In the genomic region with DNA sequence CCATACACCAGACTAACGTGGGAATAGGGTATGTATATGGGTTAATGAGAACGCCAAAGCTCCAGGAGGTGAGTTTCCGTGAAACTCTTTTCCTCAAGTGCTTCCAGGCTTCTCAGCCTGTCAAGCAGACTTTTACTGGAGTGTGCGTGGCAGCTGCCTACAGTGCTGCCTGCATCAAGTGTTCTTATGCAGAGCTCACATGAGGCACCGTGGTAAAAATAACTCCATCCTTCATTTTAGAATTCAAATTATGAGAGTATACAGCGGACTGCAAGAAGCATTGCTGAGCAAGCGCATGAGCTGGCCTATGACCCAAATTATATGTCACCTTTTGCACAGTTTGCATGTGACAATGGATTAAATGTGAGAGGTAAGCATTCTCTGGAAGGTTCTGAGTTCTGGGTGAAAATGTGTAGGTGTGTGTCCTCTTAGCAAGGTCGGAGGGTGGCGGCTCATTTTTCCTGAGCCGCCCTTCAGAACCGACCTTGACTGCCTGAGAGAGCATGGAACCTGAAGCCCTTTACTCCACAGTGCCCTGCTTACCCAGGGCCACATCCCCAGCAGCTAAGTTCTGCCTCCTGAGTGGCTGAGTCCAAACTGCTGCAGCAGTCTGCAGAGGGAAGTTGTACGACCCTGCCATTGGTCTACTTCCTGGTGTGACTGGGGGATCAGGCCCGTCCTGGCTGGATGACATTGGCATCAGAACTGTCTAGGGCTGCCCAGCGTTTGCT, we compare ENCODE assay signal across 12 mouse cellular contexts. TPM values are rescaled to one million over a fixed set of nuclear protein-coding genes. Genes with fewer than 3 reads are reported as not detected.
A peak's percentile ranks its signal among the peaks of the same experiment; 100 is the strongest.
DNase-seq lines count a peak whose midpoint lies in the region; ATAC-seq and TF ChIP-seq lines count a peak whose summit lies in the region.
"Had no signal": no experiment of that assay in that cellular context is flagged by ENCODE, and none has a peak within 500 bp of the region (broad histone marks: within the 10 kb centered on the region; RNA-seq: fewer than 3 reads in every experiment).

No protein-coding gene starts in this region.

- peaks cover 24% of the 10 kb centered on the region; the same call in 1 of the 2 replicates for H3K36me3 ChIP-seq in ES-E14 (ENCODE audit: control insufficient read depth, insufficient read depth, low read length, poor library complexity, severe bottlenecking)

- no peak for ATAC-seq in megakaryocyte, adult 5-6 weeks (ENCODE audit: poor library complexity, severe bottlenecking)
- ATAC-seq: forebrain, embryonic 13.5 days had no signal

- H3K27ac ChIP-seq in ES-E14 (ENCODE audit: insufficient read depth, low read depth, low read length, poor library complexity, severe bottlenecking): peak overlapping the region; percentile 51
- H3K27ac ChIP-seq in brown adipose tissue, adult 24 weeks (replicated peaks; ENCODE audit: low read depth, low read length): peak overlapping the region; percentile 81
- H3K27ac ChIP-seq: forebrain, embryonic 13.5 days; liver, embryonic 15.5 days had no signal

- in situ Hi-C loops in ES-E14 (cut with MboI; ENCODE audit: low sequenced_read_pairs in 2 of 2, unreplicated experiment in 2 of 2): no loop called here

- H3K9ac ChIP-seq in ES-E14 (ENCODE audit: insufficient read depth, low read depth, low read length, poor library complexity, severe bottlenecking): 0 out of 2 replicates have a peak overlapping the region, but pooled peaks have one; percentile 8
- H3K9ac ChIP-seq: forebrain, embryonic 13.5 days; liver, embryonic 15.5 days had no signal

- H3K9me3 ChIP-seq in ES-E14 (ENCODE audit: control insufficient read depth, insufficient read depth, low read depth, low read length): no peaks in the 10 kb centered on the region
- H3K9me3 ChIP-seq: forebrain, embryonic 13.5 days; liver, embryonic 15.5 days had no signal

- DNase-seq in kidney, adult 18-20 months: peak; percentile 46
- DNase-seq in kidney, postnatal 10 days: no peak
- no peak for DNase-seq in ES-E14 (ENCODE audit: low read depth, low spot score)
- peak; percentile 45 for DNase-seq in heart, postnatal 4 days
- no peak for DNase-seq in spleen, adult 18-20 months
- no peak for DNase-seq in cerebellum, adult 11 months
- DNase-seq: cerebellum, adult 18-20 months had no signal

- H3K4me3 ChIP-seq in ES-E14 (ENCODE audit: insufficient read depth in 1 of 2, low read depth in 1 of 2, low read length in 2 of 2, poor library complexity in 1 of 2, severe bottlenecking in 1 of 2): no peak overlapping the region
- no peak overlapping the region for H3K4me3 ChIP-seq in brown adipose tissue, adult 24 weeks (ENCODE audit: insufficient read depth, low read depth, low read length)
- H3K4me3 ChIP-seq: forebrain, embryonic 13.5 days; liver, embryonic 15.5 days; myocyte had no signal

- H3K4me1 ChIP-seq in ES-E14 (ENCODE audit: control insufficient read depth in 2 of 2, insufficient read depth in 2 of 2, low read length in 2 of 2, poor library complexity in 1 of 2): peaks cover 7 to 35% of the 10 kb centered on the region in 2 experiments; a peak in 3 of 4 replicates
- H3K4me1 ChIP-seq in brown adipose tissue, adult 24 weeks (ENCODE audit: control insufficient read depth, insufficient read depth, insufficient read length, low read length): peaks cover 21% of the 10 kb centered on the region
- H3K4me1 ChIP-seq: forebrain, embryonic 13.5 days had no signal

TF ChIP-seq in ES-E14, 5 proteins besides CTCF, POLR2A, EP300 and RAD21:
- TF ChIP-seq ZNF384 (IDR thresholded peaks at IDR 0.05; ENCODE audit: low read depth, low read length): no peak
- TF ChIP-seq ZC3H11A (IDR thresholded peaks at IDR 0.05; ENCODE audit: borderline replicate concordance, low read depth, low read length): no peak
- no peak for TF ChIP-seq HCFC1 (IDR thresholded peaks at IDR 0.05; ENCODE audit: borderline replicate concordance, insufficient read depth, low read length)
- no peak for TF ChIP-seq MAFK (IDR thresholded peaks at IDR 0.05; ENCODE audit: insufficient read depth, low read depth, low read length)
- TF ChIP-seq CHD2 (IDR thresholded peaks at IDR 0.05; ENCODE audit: low read depth, low read length): no peak

RNA-seq across cellular contexts. Expression of a gene that starts 34.4 kb away (rescaled TPM):
- total RNA-seq in ES-E14 (2012; rRNA removed): 20.5 and 23.9 TPM in 2 replicates
- 6.3 and 6.9 TPM in 2 replicates for polyA plus RNA-seq in brown adipose tissue, adult 24 weeks (2012; ENCODE audit: insufficient read depth, insufficient read length, missing spikeins)
- 1 to 10 TPM; 1.7 to 2.8 TPM for total RNA-seq in heart, postnatal 4 days (2021)
- 0.82 and 1.6 TPM in 2 replicates for total RNA-seq in megakaryocyte, adult 5-6 weeks (2015)
- 1.5 and 2.6 TPM in 2 replicates for total RNA-seq in megakaryocyte, adult 5-6 weeks (2017)

RNA-seq across cellular contexts. Expression of a gene that starts 34.5 kb away (rescaled TPM):
- 101 and 135 TPM in 2 replicates for total RNA-seq in ES-E14 (2012; rRNA removed)
- polyA plus RNA-seq in brown adipose tissue, adult 24 weeks (2012; ENCODE audit: insufficient read depth, insufficient read length, missing spikeins): 101 and 111 TPM in 2 replicates
- 100 to 1,000 TPM; 120 to 132 TPM for total RNA-seq in heart, postnatal 4 days (2021)
- total RNA-seq in megakaryocyte, adult 5-6 weeks (2015): 131 and 151 TPM in 2 replicates
- total RNA-seq in megakaryocyte, adult 5-6 weeks (2017): 83.5 and 101 TPM in 2 replicates

RNA-seq across cellular contexts. Expression of a gene that starts 35.5 kb away (rescaled TPM):
- total RNA-seq in ES-E14 (2012; rRNA removed): 21.1 and 21.2 TPM in 2 replicates
- 24.3 and 28.0 TPM in 2 replicates for polyA plus RNA-seq in brown adipose tissue, adult 24 weeks (2012; ENCODE audit: insufficient read depth, insufficient read length, missing spikeins)
- total RNA-seq in heart, postnatal 4 days (2021): 10 to 100 TPM; 44.0 to 47.2 TPM
- 18.6 and 18.8 TPM in 2 replicates for total RNA-seq in megakaryocyte, adult 5-6 weeks (2015)
- 19.9 and 22.0 TPM in 2 replicates for total RNA-seq in megakaryocyte, adult 5-6 weeks (2017)

RNA-seq across cellular contexts. Expression of a gene that starts 52.0 kb away (rescaled TPM):
- total RNA-seq in ES-E14 (2012; rRNA removed): 101 and 105 TPM in 2 replicates
- 13.9 and 15.7 TPM in 2 replicates for polyA plus RNA-seq in brown adipose tissue, adult 24 weeks (2012; ENCODE audit: insufficient read depth, insufficient read length, missing spikeins)
- total RNA-seq in heart, postnatal 4 days (2021): 10 to 100 TPM; 20.5 to 21.5 TPM
- total RNA-seq in megakaryocyte, adult 5-6 weeks (2015): 27.0 and 32.5 TPM in 2 replicates
- 18.5 and 19.7 TPM in 2 replicates for total RNA-seq in megakaryocyte, adult 5-6 weeks (2017)

RNA-seq across cellular contexts. Expression of a gene that starts 52.5 kb away (rescaled TPM):
- total RNA-seq in ES-E14 (2012; rRNA removed): 20.0 and 32.7 TPM in 2 replicates
- polyA plus RNA-seq in brown adipose tissue, adult 24 weeks (2012; ENCODE audit: insufficient read depth, insufficient read length, missing spikeins): 8.5 and 14.2 TPM in 2 replicates
- 10 to 100 TPM; 21.9 to 24.1 TPM for total RNA-seq in heart, postnatal 4 days (2021)
- 7.2 and 7.6 TPM in 2 replicates for total RNA-seq in megakaryocyte, adult 5-6 weeks (2015)
- 9.4 and 10.5 TPM in 2 replicates for total RNA-seq in megakaryocyte, adult 5-6 weeks (2017)

Comparison
In these comparisons a context has a peak if more than half of its experiments do, and no peak if none do; other contexts are left out.
1. DNase-seq: peak in kidney, adult 18-20 months (single experiment) and heart, postnatal 4 days (single experiment); none in kidney, postnatal 10 days (single experiment), ES-E14 (single experiment), spleen, adult 18-20 months (0 of 2) and cerebellum, adult 11 months (single experiment).